Mouse (Mus musculus) E14TG2a.4 (cell line): ENCODE results near the gene Fbxl17.

ENCODE experiments used
- CTCF ChIP-seq: conservative IDR thresholded peaks from 2 replicates; pipeline ENCODE4 v1.5.1; 2014; ENCODE audit warnings: low read length
- NANOG ChIP-seq: IDR thresholded peaks from 2 replicates; pipeline ENCODE4 v1.6.1; 2014; ENCODE audit warnings: borderline replicate concordance, low read length, mixed read lengths
- POU5F1 ChIP-seq: IDR thresholded peaks from 2 replicates; pipeline ENCODE4 v1.6.1; 2014; ENCODE audit warnings: low read length, borderline replicate concordance

DNA sequence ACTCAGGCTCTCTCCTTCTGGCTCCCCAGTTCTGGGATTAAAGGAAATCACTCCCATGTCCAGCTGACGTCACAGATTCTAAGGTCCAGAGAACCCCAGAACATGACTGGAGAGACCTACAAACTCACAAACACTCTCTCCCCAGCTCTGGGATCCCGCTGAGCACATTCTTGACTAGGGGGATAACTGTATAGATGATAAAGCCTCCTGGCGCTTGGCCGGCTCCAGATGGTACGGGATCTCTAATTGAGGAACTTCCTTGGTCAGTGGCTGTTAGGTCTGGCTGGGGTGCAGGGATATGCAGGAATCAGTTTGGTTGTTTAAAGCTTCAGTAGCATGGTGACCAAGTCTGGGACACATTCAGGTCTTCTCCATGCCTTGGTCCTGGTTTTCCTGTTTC lies 422.3 kb downstream of the Fbxl17 start:
- TF ChIP-seq CTCF (no peak), POU5F1 (no peak), NANOG (no peak)
